Mouse (Mus musculus) T-helper 2 cell (primary cell): ENCODE results near the gene Btbd9.

ENCODE experiments used
- in situ Hi-C: fragments of 300-600 bp; cut with MboI, MseI; formaldehyde crosslinking; loops from one replicate; pipeline ENCODE4 v1.15.1; 2025; ENCODE audit warnings: high pct_unique_total_duplicates

Btbd9 gene

GRCm38 (mm10) chr17:30453272-30453671 is 123.0 kb downstream of the Btbd9 start:
- in situ Hi-C loops: no loop called here

DNA sequence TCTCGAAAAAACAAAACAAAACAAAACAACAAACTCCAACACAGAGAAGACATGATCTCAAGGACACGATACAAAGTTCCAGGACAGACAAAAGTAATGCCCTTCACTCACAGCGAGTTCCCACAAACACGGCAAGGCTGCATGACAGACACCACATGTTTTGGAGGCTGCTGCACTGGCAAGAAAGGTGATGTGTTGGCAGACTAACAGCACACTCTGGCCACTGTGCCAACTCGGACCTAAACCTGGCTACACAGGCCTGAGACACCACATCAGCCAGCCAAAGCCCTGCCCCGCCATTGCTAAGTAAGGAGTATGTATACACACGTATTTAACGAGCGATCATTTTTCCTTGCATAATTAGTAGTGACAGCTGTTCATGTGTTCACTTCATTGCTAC is 123.9 kb downstream of the Btbd9 start:
- in situ Hi-C loops: no loop called here

- in situ Hi-C loops: loop anchor here (5.0 kb wide), 1 partner anchor 969 kb away; no protein-coding TSS in a partner anchor
Measured at GRCm38 (mm10) chr17:30448562-30448961, 127.7 kb downstream of the Btbd9 start.

DNA sequence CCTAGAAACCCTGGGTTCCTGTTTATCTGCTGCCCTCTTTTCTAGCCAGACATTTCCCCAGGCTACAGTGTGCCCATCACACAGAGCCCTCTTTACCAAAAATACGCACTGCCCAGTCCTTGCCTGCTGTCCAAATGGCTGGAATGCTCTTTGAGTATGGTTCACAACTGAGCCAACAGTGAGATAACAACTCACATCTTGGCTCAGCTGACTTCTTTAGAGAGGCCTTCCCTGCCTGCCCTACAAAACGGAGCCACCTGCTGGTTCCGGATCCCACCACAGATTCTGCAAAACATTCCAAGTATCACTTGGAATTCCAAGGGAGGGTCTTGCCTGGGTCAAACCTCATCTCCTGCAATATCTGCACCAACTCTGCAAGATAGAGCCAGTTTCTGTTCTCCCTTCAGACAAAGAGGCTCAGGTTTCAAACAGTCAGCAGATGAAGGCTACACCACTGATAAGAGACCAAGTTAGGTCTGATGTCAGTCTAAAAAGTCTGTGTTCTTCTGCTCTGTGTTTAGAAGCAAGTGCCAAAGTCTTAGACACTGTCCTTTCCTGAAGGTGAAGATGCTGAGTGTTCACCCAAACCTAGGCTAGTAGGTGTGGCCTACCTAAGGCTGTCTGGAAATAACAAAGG is 130.4 kb downstream of the Btbd9 start:
- in situ Hi-C loops: loop anchor here (5.0 kb wide), 1 partner anchor 971 kb away; no protein-coding TSS in a partner anchor

DNA sequence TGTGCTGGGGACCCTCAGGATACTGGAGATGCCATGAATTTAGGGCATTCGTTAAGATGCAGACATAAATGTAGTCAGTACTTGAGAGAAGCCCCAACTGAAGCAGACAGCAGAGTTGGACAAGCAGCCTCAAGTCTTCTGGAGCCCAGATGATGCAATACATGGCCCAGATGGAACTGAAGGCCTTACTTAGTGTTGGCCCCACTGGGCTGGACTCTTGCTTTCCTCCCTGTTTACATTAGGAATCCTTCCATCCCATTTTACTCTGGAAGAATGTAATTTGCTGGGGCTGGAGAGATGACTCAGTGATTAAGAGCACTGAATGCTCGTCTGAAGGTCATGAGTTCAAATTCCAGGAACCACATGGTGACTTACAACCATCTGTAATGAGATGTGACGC is 136.6 kb downstream of the Btbd9 start:
- in situ Hi-C loops: no loop called here

GRCm38 (mm10) chr17:30438786-30439185 is 137.5 kb downstream of the Btbd9 start:
- in situ Hi-C loops: no loop called here

GRCm38 (mm10) chr17:30436021-30436461 is 140.2 kb downstream of the Btbd9 start:
- in situ Hi-C loops: no loop called here

- in situ Hi-C loops: no loop called here
Measured at GRCm38 (mm10) chr17:30435478-30435877, 140.8 kb downstream of the Btbd9 start.

GRCm38 (mm10) chr17:30432094-30432493 is 144.2 kb downstream of the Btbd9 start:
- in situ Hi-C loops: no loop called here

DNA sequence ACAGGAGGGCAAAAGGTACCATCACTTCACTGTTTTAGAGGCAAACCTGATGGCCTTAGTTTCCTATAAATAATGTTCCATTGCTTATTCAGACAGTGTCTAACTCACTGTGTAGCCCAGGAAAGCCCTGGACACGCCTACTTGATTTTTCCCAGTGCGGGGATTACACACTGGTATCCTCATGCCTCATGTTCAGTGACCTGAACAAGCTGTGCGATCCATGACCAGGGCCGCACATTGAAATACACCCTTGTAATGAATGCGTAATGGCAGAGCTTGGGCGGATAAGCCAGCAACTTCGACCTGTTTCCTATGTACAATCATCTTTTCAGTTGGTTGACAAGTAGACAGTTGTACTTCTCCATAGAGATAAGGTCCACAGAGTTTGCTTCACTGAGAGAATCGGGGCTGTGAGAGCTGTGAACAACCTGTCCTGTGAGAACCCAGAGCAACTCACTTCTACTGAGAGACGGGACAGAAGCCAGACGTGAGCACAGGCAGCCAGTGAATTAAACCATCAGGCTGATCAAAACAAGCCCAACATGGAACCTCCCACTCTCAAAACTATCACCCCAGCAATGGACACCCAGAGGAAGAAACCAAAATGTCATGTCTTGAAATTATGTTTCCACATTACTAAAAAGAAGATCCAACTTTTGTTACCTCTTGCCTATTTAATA is 145.2 kb downstream of the Btbd9 start:
- in situ Hi-C loops: no loop called here

- in situ Hi-C loops: no loop called here
Measured at GRCm38 (mm10) chr17:30428661-30429060, 147.6 kb downstream of the Btbd9 start.

- in situ Hi-C loops: no loop called here
Measured at GRCm38 (mm10) chr17:30423256-30423852, 152.9 kb downstream of the Btbd9 start.

GRCm38 (mm10) chr17:30422278-30422677 is 154.0 kb downstream of the Btbd9 start:
- in situ Hi-C loops: no loop called here

DNA sequence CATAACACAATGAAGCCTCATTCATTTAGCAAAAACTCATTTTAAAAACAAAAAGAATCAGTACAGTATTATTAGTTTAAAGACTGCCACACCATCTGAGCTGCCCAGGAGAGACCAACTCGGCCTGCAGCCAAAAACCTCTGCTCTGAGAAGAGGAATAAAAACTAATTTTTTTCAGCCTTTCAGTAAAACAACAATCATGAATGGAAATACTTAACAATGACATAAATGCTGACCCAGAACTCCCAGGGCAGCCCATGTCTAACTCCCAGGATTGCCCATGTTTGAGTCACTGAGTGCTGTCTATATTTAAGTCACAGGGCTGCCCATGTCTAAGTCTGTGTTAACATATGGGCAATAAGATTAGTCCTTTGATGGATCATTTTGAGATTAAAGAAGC is 155.0 kb downstream of the Btbd9 start:
- in situ Hi-C loops: no loop called here

- in situ Hi-C loops: no loop called here
Measured at GRCm38 (mm10) chr17:30419494-30419893, 156.8 kb downstream of the Btbd9 start.

DNA sequence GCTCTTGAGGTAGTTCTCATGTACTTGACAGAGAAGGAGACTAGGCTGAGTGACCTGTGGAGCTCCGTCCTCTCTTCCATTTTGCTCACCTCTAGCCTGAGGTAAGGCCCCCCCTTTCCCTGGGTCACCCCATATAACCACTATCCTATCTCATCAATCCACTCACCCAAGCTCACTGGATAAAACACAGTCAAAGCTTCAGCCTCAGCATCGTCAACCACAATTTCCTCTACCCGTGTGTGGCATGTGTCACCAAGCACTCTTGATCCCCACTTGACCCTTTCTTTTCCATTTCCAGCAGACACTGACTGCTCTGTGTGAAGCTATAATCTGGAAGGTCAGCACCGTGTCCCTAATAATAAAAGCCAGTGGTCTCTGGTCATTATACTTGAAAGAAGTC is 157.8 kb downstream of the Btbd9 start:
- in situ Hi-C loops: no loop called here

DNA sequence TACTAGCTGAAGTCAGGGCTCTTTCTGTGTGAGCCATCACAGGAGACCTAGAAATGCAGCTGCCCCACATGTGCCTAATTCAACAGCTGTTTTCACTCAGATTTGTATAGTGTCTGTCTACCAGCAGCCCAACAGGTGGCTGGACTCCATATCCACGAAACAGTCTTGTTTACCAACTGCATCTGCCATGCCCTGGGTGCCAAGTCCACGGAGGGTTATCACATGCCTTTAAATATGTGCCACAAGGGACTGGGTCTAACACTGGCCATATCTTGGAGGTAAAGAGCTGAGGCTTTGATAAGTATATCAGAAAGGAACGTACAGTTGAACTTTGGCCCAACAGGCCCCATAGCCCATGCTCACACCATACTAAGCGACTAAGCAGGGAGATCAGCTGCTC is 159.2 kb downstream of the Btbd9 start:
- in situ Hi-C loops: no loop called here

DNA sequence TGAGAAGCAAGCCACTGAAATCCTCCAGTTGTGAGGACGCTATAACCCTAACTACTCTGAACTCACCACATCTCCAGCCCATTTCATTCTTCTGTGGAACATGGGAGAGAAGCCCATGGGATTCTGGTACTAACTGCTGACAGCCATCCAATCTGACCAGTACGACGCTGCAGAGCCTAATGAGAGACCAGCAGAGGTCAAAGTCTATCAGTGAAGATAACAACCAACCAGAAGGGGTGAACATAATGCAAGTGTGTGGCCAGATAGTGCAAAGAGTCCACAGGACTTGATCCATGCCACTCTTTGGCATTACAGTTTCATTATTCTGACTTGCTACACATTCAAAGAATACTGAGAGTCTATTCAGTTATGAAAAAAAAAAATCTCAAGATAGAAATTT is 160.6 kb downstream of the Btbd9 start:
- in situ Hi-C loops: no loop called here

- in situ Hi-C loops: no loop called here
Measured at GRCm38 (mm10) chr17:30412991-30413390, 163.3 kb downstream of the Btbd9 start.

GRCm38 (mm10) chr17:30406002-30406401 is 170.3 kb downstream of the Btbd9 start:
- in situ Hi-C loops: no loop called here

GRCm38 (mm10) chr17:30402871-30403270 is 173.4 kb downstream of the Btbd9 start:
- in situ Hi-C loops: no loop called here

DNA sequence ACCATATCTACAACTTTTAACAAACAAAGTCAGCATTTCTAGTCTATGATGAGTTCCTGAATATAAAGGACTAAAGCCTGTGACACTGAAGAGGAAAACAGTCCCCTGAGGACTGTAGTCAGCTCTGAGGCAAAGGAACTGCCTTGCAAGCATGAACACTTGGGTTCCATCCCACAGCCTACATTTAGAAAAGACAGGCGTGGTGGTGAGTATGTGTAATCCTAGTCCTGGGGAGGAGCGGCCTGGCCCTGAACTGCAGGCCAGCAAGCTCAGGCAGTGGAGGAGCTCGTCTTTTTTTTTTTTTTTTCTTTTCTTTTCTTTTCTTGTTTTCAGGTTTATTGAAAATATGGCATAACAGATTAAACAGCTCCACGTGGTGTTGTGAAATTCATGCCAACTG is 181.0 kb downstream of the Btbd9 start:
- in situ Hi-C loops: no loop called here

DNA sequence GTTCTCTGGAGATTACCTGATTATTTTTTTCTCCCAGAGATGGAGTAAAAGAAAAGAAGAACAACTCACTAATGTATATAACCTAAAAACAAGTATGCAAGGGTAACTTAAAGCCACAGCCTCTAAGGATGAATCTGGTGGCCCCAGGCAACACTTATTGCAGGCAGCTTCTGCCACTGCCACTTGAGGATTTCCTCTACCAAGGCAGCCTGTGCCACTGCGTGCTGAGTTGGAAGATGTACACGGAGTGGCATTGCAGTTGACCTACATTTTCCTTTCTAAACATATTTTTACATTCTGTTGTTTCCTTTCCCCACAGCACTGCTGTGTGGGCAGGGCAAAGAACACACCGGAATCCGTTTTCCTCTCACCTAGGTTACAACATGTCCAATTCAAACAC is 184.3 kb downstream of the Btbd9 start:
- in situ Hi-C loops: no loop called here
